Mouse (Mus musculus): ENCODE data around the gene Pigs. TPM values are rescaled to one million over a fixed set of nuclear protein-coding genes. Genes with fewer than 3 reads are reported as not detected.

Gene Pigs
- polyA plus RNA-seq, 1 experiment = 69.1 TPM

DNA sequence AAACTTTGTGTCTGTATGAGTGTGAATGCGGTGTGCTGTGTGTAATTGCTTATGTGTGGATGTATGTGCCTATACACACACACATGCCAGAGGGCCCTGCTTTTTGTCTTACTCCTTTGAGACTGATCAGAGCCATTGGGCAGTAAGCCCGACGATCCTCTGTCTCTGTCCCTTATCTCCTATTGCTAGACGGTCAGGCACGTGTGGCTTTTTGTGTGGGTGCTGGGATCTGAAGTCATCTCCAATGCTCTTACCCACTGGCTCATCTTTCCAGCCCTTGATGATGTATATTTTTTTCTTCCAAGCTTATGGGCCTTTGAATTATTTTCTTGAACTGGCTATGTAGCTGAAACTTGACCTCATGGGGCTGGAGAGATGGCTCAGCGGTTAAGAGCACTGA lies 26.7 kb downstream of the Pigs start:
- no peak overlapping the region for H3K4me3 ChIP-seq (ENCODE audit: insufficient read depth, low read depth, low read length)
- H3K36me3 ChIP-seq (ENCODE audit: control insufficient read depth, insufficient read depth, low read length) = no peaks in the 10 kb centered on the region
- 85% methylated on average over 6 of the region's 6 CpGs for WGBS
- no peak for TF ChIP-seq POLR2A (IDR thresholded peaks at IDR 0.05; ENCODE audit: low read depth, low read length)
- no peak for TF ChIP-seq CTCF (conservative IDR thresholded peaks at IDR 0.05; ENCODE audit: insufficient read depth, insufficient read length, low read depth, low read length)
- no peak overlapping the region for H3K27ac ChIP-seq (ENCODE audit: insufficient read depth, low read depth, low read length)
- H3K4me1 ChIP-seq (ENCODE audit: control insufficient read depth, insufficient read depth, low read length) = no peaks in the 10 kb centered on the region
- H3K27me3 ChIP-seq (replicated peaks; ENCODE audit: control insufficient read depth, insufficient read depth, low read length) = no peaks in the 10 kb centered on the region
- DNase-seq = no peak

DNA sequence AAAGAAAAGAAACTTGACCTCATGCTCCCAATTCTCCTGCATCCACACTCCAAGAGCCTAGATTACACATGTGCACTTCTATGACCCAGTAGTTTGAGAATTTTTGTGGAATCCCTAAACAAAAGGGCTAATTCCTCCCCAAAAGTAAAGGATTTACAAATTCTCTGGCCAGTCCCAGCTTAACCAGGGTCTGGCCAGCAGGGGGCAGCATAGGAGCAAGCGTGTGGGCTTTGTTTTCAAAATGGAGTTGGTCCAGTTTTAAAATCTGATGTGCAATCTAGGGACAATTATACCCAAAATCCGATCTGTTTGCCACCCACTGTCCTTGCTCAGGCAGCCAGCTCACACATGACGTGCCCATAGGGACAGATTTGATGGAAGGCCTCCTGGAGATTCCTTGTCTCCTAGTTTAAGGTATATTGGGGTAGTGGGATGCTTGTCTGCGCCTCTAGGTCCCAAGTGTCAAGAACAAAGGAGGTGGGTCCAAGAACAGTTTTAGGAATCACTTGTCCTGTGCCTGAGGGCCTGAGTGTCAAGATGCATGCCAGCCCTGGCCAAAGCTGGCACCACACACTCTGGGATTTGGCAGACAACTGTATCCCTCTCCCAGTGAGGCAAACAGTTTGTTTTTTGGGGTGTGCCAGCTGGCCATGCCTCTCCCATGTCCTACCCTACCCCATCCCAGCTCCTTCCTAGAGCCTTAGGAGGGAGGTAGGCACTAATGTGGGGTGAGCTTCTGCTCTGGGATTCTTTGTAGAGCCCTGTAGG lies 27.4 kb downstream of the Pigs start:
- TF ChIP-seq POLR2A (IDR thresholded peaks at IDR 0.05; ENCODE audit: low read depth, low read length) (no peak), CTCF (conservative IDR thresholded peaks at IDR 0.05; ENCODE audit: insufficient read depth, insufficient read length, low read depth, low read length) (peak; percentile 79)
- H3K27me3 ChIP-seq (replicated peaks; ENCODE audit: control insufficient read depth, insufficient read depth, low read length) = no peaks in the 10 kb centered on the region
- peak; percentile 57 for DNase-seq
- H3K4me1 ChIP-seq (ENCODE audit: control insufficient read depth, insufficient read depth, low read length) = no peaks in the 10 kb centered on the region; the same call in 1 of the 2 replicates
- 39% methylated on average over 4 of the region's 4 CpGs for WGBS
- no peak overlapping the region for H3K4me3 ChIP-seq (ENCODE audit: insufficient read depth, low read depth, low read length)
- H3K36me3 ChIP-seq (ENCODE audit: control insufficient read depth, insufficient read depth, low read length) = no peaks in the 10 kb centered on the region
- H3K27ac ChIP-seq (ENCODE audit: insufficient read depth, low read depth, low read length) = no peak overlapping the region

DNA sequence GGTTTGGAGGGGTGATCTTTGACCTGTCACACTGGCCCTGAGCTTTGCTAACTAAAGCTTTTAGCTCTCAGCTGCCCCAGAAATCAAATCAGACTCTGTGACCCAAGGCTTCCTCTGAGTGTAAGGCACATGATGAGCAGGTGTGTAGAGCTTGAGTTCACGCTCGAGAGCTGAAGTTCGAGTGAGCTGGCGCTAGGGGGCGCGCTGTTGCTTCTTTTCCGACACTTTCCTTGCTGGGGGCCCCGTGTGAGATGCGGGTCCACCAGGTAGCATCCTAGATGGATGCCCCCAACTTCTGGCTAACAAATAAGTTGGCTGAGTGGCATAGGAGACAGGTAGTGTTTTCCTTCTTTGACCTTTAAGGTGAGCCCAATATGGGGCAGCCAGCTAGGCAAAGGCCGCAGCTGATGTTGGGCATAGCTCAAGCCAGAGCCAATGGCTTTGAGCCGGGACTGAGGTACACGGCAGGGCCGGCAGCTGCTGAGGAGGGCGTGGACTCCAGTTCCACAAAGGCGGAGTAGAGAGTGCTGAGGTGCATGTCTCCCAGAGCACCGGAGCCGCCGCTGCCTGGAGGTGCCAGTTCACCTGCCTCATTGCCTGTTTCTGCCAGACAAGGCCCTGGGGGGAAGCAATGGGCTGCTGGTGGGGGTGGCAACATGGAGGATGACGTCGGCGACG lies 30.3 kb downstream of the Pigs start:
- Histone ChIP-seq H3K36me3 (ENCODE audit: control insufficient read depth, insufficient read depth, low read length) (no peaks in the 10 kb centered on the region), H3K4me1 (ENCODE audit: control insufficient read depth, insufficient read depth, low read length) (peaks cover 1% of the 10 kb centered on the region; the same call in 1 of the 2 replicates), H3K27me3 (replicated peaks; ENCODE audit: control insufficient read depth, insufficient read depth, low read length) (no peaks in the 10 kb centered on the region), H3K4me3 (ENCODE audit: insufficient read depth, low read depth, low read length) (no peak overlapping the region), H3K27ac (ENCODE audit: insufficient read depth, low read depth, low read length) (no peak overlapping the region)
- 19% methylated on average over 22 of the region's 22 CpGs for WGBS
- DNase-seq = peak; percentile 46
- TF ChIP-seq POLR2A (IDR thresholded peaks at IDR 0.05; ENCODE audit: low read depth, low read length) (no peak), CTCF (conservative IDR thresholded peaks at IDR 0.05; ENCODE audit: insufficient read depth, insufficient read length, low read depth, low read length) (peak; percentile 71)

GRCm38 (mm10) chr11:78360125-78360788 lies 32.0 kb downstream of the Pigs start:
- peak overlapping the region; percentile 26 for H3K4me3 ChIP-seq (ENCODE audit: insufficient read depth, low read depth, low read length)
- no peaks in the 10 kb centered on the region for H3K27me3 ChIP-seq (replicated peaks; ENCODE audit: control insufficient read depth, insufficient read depth, low read length)
- H3K36me3 ChIP-seq (ENCODE audit: control insufficient read depth, insufficient read depth, low read length) = no peaks in the 10 kb centered on the region
- peak; percentile 85 for TF ChIP-seq CTCF (conservative IDR thresholded peaks at IDR 0.05; ENCODE audit: insufficient read depth, insufficient read length, low read depth, low read length)
- no peak for TF ChIP-seq POLR2A (IDR thresholded peaks at IDR 0.05; ENCODE audit: low read depth, low read length)
- peak; percentile 79 for DNase-seq
- H3K27ac ChIP-seq (ENCODE audit: insufficient read depth, low read depth, low read length) = no peak overlapping the region
- 12% methylated on average over 13 of the region's 13 CpGs for WGBS
- H3K4me1 ChIP-seq (ENCODE audit: control insufficient read depth, insufficient read depth, low read length) = peaks cover 7% of the 10 kb centered on the region

- WGBS = 56% methylated on average over 2 of the region's 2 CpGs
Observed at GRCm38 (mm10) chr11:78360789-78361131, 32.5 kb downstream of the Pigs start.

DNA sequence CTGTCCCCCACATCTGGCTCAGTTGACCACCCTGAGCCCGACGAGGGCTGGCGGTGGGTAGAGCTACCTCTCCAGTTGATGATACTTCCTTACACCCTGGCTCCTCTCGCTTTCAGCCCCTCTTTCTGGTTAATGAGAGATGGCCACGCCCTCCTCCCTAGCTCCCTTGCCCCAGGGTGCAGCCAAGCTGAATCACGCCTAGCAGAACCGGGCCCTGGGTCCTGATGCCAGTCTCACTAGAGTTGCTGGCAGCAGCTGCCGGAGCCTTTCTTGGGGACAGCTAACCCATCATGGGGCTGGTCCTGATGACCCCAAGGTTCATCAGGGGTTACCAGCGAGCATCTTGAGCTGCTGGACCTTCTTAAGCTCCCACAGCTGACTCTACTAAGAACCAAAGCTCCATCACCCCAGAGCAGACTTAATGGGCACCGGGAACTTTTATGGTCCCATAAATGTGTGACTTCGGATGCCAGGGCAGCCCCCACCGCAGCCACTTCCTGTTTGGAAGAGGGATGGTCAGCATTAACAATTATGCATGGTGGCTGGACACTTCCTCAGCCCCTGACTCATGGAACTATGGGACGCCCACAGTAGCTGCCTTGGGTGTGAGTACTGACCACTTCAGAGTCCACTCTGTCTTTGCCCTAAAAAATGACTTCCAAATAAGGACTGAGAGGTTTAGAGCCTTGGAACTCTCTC lies 35.2 kb downstream of the Pigs start:
- TF ChIP-seq POLR2A (IDR thresholded peaks at IDR 0.05; ENCODE audit: low read depth, low read length) = no peak
- TF ChIP-seq CTCF (conservative IDR thresholded peaks at IDR 0.05; ENCODE audit: insufficient read depth, insufficient read length, low read depth, low read length) = no peak
- peaks cover 7% of the 10 kb centered on the region for H3K4me1 ChIP-seq (ENCODE audit: control insufficient read depth, insufficient read depth, low read length)
- no peaks in the 10 kb centered on the region for H3K27me3 ChIP-seq (replicated peaks; ENCODE audit: control insufficient read depth, insufficient read depth, low read length)
- H3K4me3 ChIP-seq (ENCODE audit: insufficient read depth, low read depth, low read length) = no peak overlapping the region
- no peaks in the 10 kb centered on the region for H3K36me3 ChIP-seq (ENCODE audit: control insufficient read depth, insufficient read depth, low read length)
- H3K27ac ChIP-seq (ENCODE audit: insufficient read depth, low read depth, low read length) = no peak overlapping the region
- WGBS = 33% methylated on average over 13 of the region's 13 CpGs
- DNase-seq = peak; percentile 48

More at GRCm38 (mm10) chr11:78360789-78361131, 32.5 kb downstream of the Pigs start:
- no peak for DNase-seq
- H3K27ac ChIP-seq (ENCODE audit: insufficient read depth, low read depth, low read length) = no peak overlapping the region
- H3K4me1 ChIP-seq (ENCODE audit: control insufficient read depth, insufficient read depth, low read length) = peaks cover 7% of the 10 kb centered on the region
- no peaks in the 10 kb centered on the region for H3K27me3 ChIP-seq (replicated peaks; ENCODE audit: control insufficient read depth, insufficient read depth, low read length)
- no peak for TF ChIP-seq CTCF (conservative IDR thresholded peaks at IDR 0.05; ENCODE audit: insufficient read depth, insufficient read length, low read depth, low read length)
- H3K4me3 ChIP-seq (ENCODE audit: insufficient read depth, low read depth, low read length) = no peak overlapping the region
- no peaks in the 10 kb centered on the region for H3K36me3 ChIP-seq (ENCODE audit: control insufficient read depth, insufficient read depth, low read length)
